Mouse (Mus musculus): ENCODE data around the gene Peak1.

The Peak1 gene

DNA sequence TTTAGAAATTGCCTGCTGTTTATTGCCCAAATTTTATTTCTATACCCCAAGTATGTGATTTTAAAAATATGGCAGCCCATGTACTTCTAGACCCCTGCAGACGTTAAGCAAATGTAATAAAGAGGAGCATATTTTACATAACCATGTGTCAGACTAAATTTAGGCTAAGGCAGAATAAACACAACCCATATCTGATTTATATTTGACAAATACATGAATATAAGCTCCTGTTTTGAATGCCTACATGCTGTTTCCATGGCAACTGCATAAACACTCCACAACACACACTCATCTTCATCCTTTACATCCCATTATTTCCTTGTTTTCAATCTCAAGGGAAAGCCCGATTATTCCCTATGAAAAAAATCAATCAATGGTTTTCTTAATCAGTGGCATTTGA, 108.8 kb downstream of the Peak1 start:
- no peak for DNase-seq

GRCm38 (mm10) chr9:56304526-56304925, 113.3 kb downstream of the Peak1 start:
- no peak for DNase-seq

- no peak for DNase-seq
Measured at GRCm38 (mm10) chr9:56302921-56303465, 114.9 kb downstream of the Peak1 start.

DNA sequence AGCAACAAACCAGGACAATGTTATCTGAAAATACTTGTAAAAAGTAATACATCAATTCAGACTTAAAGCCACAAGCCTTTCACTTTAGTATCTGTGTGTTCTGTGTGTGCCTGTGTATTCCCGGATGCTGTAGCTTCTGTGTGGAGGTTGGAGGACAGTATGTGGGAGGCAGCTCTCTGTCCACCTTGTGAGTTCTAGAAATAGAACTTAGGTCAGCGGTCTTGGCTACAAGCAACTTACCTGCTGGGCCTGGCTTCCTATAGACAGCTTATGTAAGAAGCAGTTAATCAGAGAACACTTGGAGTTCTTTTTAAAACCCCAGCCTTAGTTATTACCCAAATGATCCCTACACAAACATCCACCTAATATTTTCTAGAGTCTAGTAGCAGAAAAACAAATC, 127.8 kb downstream of the Peak1 start:
- peak; percentile 83 to 90 for DNase-seq

- DNase-seq: peak; percentile 38 to 47
Measured at GRCm38 (mm10) chr9:56282481-56282880, 135.4 kb downstream of the Peak1 start.

DNA sequence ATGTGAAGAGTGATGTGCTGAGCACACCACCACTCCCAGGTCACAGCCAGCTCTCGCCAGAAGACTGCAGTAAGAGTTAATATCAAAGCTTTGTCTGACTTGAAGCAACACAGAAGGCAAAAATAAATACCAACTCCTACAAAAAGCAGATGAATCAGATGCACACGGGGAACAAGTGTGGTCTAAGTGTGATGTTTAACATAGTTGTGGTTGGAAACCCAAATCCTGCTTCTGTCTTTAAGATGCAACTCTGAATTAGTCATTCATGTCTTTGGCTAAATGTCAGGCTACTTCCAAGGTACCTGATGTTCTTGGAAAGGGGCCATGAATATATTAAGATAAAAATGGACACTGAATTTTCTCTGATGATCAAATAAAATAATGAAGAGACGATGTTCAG, 144.3 kb downstream of the Peak1 start:
- no peak for DNase-seq

- no peak for DNase-seq
Measured at GRCm38 (mm10) chr9:56272247-56272598, 145.6 kb downstream of the Peak1 start.

DNA sequence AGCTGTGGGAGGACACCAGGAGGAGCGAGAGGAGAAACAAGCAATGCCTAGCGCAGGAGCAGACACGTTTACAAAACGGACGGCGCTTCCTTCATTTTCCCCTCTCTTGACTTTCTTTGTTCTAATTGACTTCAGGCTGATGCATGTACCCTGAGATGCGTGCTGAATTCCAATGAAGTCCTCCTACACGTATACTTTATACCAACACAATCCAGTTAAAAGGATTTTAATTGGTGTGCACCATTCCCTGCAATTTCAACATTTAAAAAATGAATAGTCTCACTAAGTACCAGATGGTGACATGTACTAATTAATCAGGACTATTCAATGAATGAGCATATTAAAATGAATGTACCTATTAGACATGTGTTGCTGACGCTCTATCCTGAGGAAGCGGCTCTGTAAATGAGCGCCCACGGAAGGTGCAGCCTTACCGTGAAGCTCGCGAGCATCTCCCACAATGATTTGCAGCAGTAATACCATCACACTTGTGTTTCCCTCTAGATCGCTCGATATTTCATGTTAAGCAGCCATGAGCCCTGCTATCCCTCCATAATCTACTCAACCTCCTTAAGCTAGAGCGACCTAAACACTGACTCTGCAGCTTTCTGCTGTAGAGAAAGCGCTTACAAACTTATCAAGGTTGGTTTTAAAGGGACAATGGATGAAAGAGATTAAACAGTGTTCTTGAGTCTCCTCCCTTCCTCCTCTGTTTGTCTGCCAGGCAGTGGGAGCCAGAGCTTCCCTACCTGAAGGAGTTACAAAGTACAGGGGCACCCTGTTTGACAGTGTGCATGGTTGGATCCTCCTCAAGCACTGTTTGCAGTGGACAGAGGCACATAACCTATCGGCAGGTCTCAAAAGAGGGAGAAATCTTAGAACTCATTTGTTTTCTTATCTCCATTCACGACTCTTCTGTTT, 146.3 kb downstream of the Peak1 start:
- no peak for DNase-seq

DNA sequence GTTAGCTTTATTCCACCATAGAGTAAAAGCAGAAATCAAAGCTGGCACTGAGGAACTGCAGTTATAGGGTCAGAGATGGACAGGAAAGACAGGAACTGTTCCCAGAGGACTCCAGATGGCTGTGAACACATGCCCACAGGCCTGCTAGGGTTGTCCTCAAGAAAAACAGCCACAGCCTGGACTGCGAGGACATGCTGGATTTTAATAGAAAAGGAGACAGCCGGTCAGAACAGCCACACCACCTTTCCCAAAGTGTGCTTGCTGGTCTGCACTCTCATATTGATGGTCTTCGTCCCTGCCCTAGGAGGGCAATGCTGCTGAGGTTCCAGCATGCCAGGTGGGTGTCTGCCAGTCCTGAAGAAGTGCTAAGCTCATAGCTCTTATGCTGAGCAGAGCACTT, 148.8 kb downstream of the Peak1 start:
- DNase-seq: peak; percentile 78 to 89

DNA sequence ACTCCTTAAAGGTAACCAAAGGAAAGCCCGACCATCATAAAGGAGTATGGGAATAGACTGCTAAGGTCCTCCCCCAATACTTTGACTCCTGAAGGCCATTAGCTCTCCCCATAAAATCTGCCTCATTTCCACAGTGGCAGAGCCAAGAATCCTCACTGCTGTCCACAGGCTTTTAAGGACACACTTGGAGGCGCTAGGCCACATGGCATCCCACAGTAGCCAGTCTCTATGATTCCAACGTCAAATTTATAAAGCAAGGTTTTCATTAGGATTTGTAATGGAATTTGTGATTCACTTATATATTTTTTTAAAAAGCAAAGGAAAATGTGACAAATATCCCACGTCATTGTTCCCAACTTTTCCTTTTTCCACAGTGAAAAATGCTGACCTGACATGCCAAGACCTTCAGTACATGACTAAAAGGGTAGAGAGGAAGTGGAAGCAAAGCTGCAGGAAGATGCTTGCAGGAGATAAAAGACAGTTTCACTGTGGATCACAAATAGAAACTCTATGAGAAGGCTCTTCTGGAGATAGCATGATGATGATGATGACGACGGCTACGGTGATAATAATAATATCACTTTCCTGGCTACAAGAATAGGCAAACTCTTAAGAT, 151.6 kb downstream of the Peak1 start:
- DNase-seq: peak in 1 of 2 experiments; percentile 25

DNA sequence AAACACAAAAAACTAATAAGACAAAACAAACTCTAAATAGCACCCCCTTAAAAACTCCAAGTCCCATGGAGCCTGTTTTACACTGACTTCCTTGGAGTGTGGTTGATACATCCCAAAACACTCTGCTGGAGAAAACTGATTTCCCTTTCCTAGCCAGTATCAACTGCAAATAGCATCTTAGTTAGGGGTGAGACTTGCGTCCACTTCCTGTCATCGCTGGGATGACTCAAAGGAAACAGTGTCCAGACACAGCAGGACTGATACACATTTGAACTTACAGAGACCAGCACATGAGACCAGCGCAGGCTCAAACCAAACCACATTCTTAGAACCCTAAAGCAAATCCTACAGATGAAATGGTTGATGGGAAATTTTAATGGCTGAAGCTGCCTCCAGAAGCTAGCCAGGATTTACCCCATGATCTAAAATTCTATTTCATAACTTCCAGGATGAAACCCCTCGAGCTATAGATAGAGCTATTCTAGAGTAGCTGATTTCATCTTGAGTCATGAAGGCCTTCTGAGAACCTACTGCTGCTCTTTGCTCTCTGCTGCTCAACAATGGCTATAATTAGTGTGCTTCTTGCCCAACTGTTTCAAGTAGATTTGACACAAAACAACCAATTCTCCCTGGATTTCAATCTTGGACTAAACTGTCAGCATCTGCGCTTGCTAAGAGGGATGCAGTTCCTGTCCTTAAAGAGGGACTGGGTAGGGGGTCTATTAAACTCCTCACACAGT, 152.2 kb downstream of the Peak1 start:
- DNase-seq: peak in 1 of 2 experiments; percentile 18

GRCm38 (mm10) chr9:56265022-56265360, 152.9 kb downstream of the Peak1 start:
- DNase-seq: no peak

- peak; percentile 60 to 65 for DNase-seq
Measured at GRCm38 (mm10) chr9:56264308-56265021, 153.4 kb downstream of the Peak1 start.

DNA sequence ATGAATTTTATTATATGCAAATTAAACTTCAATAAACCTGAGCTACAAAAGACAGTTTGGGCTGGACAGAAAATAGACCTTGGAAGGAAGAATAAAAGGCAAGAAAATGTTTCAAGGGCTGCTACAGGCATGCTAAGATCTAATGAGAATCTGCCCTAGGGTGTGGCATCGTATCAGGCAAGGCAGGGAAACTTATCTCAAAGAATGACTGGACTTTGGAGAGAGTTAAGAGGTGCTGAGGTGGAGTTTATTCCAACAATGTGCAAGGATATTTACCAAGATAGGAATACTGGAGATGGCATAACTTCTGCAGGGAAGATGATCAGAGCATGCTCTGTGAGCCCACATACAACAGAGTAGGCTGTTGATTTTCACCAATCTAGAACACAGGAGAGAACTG, 154.8 kb downstream of the Peak1 start:
- DNase-seq: no peak

- DNase-seq: no peak
Measured at GRCm38 (mm10) chr9:56260495-56261136, 157.3 kb downstream of the Peak1 start.

DNA sequence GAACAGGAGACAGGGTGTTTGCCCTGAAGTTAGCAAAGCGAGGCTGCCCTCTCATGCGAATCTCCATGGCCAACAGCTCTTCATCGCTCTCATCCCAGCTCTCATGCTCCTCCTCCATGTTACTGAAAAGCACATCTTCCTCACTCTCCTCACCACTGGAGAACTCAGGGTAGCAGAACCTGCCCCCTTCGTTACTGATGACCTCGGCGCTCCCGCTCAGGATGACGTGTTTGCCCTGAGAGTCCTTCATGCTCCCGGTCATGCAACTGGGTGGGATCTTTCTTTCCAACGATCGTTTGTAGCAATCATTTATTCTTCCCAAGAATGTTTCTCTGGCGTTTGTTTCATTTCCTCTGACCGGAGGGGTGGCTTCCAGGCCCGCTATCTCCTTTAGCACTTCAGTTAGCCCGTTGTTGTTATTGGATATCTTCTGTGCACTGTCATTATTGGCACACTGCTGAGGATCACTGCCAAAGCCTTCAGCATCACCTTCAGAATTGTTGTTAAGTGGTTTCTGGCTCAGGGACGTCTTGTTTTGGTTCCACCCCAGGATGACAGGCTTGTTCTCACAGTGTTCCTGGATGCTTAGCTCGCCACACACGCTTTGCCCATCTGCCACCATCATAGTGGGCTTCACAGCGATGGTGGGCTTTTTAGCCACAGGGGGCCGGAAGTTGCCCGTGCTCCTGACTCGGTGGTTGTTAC, 157.9 kb downstream of the Peak1 start:
- peak; percentile 43 to 45 for DNase-seq

DNA sequence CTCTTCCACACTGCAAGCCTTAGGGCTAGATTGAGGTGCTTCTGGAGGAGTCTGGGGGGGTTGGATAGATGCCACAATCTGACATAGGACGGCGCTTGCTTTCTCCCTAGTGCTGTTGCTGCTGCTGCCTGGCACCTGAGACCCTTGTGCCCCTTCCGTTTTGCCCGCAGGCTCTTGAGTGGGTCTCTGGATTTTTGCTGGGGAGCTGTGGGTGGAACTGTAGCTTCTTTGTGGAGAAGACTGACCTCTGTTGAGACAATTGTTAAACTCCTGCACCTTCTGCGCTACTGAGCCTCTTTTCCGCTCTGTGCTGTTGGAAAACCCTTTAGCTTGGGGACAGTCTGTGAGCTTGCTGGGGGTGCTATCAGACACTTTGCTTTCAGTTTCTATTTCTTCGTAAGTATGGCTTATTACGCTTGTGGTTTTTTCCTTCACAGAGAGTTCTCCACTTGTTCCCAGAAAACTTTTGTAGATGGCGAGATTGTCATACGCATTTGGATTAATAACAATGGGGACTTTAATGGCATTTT, 159.5 kb downstream of the Peak1 start:
- no peak for DNase-seq

- no peak for DNase-seq
Measured at GRCm38 (mm10) chr9:56257227-56258000, 160.5 kb downstream of the Peak1 start.

DNA sequence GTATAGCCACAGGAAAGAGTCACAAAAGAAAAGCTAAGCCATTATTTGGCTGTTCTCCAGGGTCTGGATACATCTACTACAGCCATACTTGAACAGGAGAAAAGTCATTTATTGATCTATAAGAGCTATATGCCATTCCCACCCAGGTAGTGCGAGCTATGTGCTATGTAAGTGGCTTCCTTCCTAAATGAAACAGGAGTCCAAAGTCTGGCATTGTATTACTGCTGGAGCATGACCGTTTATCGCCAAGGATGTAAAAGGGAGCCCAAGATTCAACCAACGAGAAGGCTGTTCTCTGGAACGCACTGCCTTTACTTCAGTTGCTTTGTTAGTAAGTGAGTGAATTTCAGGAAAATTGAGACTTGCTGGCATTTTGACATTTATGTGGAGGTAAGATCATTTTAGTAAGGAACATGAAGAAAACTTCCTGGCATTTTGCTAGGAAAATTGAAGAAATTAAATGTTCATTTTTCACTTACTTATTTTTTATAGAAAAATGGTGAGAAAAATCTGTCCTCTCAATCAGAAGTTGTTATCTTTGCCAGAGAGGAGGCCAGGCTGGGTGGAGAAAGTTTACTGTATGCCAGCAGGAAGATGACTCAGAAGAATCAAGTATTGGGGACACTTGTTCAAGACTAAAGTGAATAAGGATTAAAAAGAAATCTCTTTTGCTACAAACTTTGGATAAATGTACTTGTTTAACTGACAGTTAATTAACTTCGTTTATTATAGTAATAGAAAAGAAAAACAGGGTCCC, 162.0 kb downstream of the Peak1 start:
- no peak for DNase-seq

GRCm38 (mm10) chr9:56244336-56244735, 173.5 kb downstream of the Peak1 start:
- DNase-seq: no peak
